ENCODE assay signal across 22 mouse cellular contexts in the genomic region with DNA sequence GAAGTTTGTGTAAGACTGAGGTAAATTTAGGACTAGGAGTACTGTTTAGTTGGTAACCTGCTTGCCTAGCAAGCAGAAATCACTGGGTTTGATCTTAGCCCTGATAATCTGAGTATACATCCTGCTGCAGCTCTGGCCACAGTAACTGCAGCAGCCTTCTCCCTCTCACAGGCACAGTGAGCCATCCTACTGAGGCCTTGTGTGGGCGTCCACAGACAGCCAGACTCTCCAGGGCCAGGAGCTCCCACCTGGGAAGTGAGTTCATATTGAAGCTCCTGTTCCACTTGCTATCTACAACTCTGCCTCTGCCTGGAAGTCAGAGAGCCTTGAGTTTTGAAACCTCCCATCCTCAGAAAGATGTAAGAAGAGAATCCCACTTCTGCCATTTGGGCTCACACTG. TPM values are rescaled to one million over a fixed set of nuclear protein-coding genes. Genes with fewer than 3 reads are reported as not detected.
"Had no signal": no experiment of that assay in that cellular context is flagged by ENCODE, and none has a peak within 500 bp of the region (broad histone marks: within the 10 kb centered on the region; RNA-seq: fewer than 3 reads in every experiment).

No protein-coding gene starts in this region.

- H3K4me1 ChIP-seq: limb, embryonic 10.5 days; limb, embryonic 13.5 days; liver, embryonic 12.5 days; liver, embryonic 15.5 days; midbrain, embryonic 15.5 days; neural tube, embryonic 12.5 days; neural tube, embryonic 15.5 days had no signal

- H3K4me3 ChIP-seq: left cerebral cortex, adult 2 months; limb, embryonic 10.5 days; limb, embryonic 13.5 days; liver, embryonic 12.5 days; liver, embryonic 15.5 days; midbrain, embryonic 15.5 days; neural tube, embryonic 12.5 days; neural tube, embryonic 15.5 days had no signal

- H3K27ac ChIP-seq: left cerebral cortex, adult 2 months; limb, embryonic 10.5 days; limb, embryonic 13.5 days; liver, embryonic 12.5 days; liver, embryonic 15.5 days; midbrain, embryonic 15.5 days; neural tube, embryonic 12.5 days; neural tube, embryonic 15.5 days had no signal

- H3K9me3 ChIP-seq: limb, embryonic 10.5 days; limb, embryonic 13.5 days; liver, embryonic 12.5 days; liver, embryonic 15.5 days; midbrain, embryonic 15.5 days; neural tube, embryonic 12.5 days; neural tube, embryonic 15.5 days had no signal

- H3K4me2 ChIP-seq: limb, embryonic 13.5 days; liver, embryonic 12.5 days; liver, embryonic 15.5 days; midbrain, embryonic 11.5 days; midbrain, embryonic 15.5 days; neural tube, embryonic 12.5 days; neural tube, embryonic 15.5 days had no signal

- H3K36me3 ChIP-seq: limb, embryonic 10.5 days; limb, embryonic 13.5 days; liver, embryonic 12.5 days; liver, embryonic 15.5 days; midbrain, embryonic 15.5 days; neural tube, embryonic 12.5 days; neural tube, embryonic 15.5 days had no signal

- H3K27me3 ChIP-seq: limb, embryonic 13.5 days; liver, embryonic 12.5 days; liver, embryonic 15.5 days; midbrain, embryonic 15.5 days; neural tube, embryonic 12.5 days; neural tube, embryonic 15.5 days had no signal

- DNase-seq: kidney, adult 18-20 months; kidney, adult 9 months; kidney, postnatal 14 days; kidney, postnatal 4 days; liver; lung, adult 18-20 months; lung, postnatal 14 days; lung, postnatal 4 days; thymus, postnatal 25 days had no signal

- H3K9ac ChIP-seq: limb, embryonic 13.5 days; liver, embryonic 12.5 days; liver, embryonic 15.5 days; midbrain, embryonic 15.5 days; neural tube, embryonic 12.5 days; neural tube, embryonic 15.5 days had no signal

- ATAC-seq: inflammation-experienced regulatory T-cells, adult 6 months; intestine, embryonic 16.5 days; liver, embryonic 12.5 days; midbrain, embryonic 15.5 days had no signal

RNA-seq across cellular contexts. Expression of gene Sptssb, which starts 24.0 kb away (rescaled TPM):
- total RNA-seq: megakaryocyte progenitor cell, adult 5-6 weeks; megakaryocyte-erythroid progenitor cell, adult 5-6 weeks had no signal
- polyA plus RNA-seq: inflammation-experienced regulatory T-cells, adult 6 months had no signal
